Mouse (Mus musculus): Measurements from ENCODE around the gene Phlpp1. TPM values are rescaled to one million over a fixed set of nuclear protein-coding genes. Genes with fewer than 3 reads are reported as not detected.

Gene Phlpp1
- polyA plus RNA-seq, 1 experiment = not detected

GRCm38 (mm10) chr1:106352801-106353511 lies 181.4 kb downstream of the Phlpp1 start:
- WGBS = 84% methylated on average over 2 of the region's 2 CpGs
- Histone ChIP-seq H3K27ac (ENCODE audit: insufficient read depth, low read depth, low read length) (no peak overlapping the region), H3K4me1 (ENCODE audit: control insufficient read depth, insufficient read depth, low read length) (no peaks in the 10 kb centered on the region), H3K4me3 (ENCODE audit: insufficient read depth, low read depth, low read length) (no peak overlapping the region)
- TF ChIP-seq CTCF (IDR thresholded peaks at IDR 0.05; ENCODE audit: insufficient read depth, low read depth, low read length) = no peak
- TF ChIP-seq POLR2A (IDR thresholded peaks at IDR 0.05; ENCODE audit: insufficient read depth, low read depth, low read length) = no peak

DNA sequence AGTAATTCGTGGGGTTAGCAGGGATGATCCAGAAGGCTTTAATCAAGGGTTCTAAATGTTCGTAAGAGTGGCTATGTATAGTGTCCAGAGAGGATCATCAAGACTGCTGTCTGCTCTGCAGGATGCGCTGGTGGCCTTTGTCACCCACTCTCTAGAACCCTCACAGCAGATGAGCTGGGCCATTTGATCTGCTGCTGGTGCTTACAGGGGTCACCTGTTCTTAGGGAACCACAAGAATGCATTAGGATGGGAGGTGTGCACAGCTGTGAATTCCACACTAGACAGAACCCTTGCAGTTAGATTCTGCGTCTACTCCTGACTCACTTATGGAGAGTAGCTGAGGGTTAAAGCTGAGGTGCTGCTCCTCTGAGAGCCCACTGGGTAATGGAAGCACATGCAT lies 182.4 kb downstream of the Phlpp1 start:
- H3K4me1 ChIP-seq (ENCODE audit: control insufficient read depth, insufficient read depth, low read length) = no peaks in the 10 kb centered on the region
- H3K27ac ChIP-seq (ENCODE audit: insufficient read depth, low read depth, low read length) = no peak overlapping the region
- 96% methylated on average over 4 of the region's 4 CpGs for WGBS
- TF ChIP-seq POLR2A (IDR thresholded peaks at IDR 0.05; ENCODE audit: insufficient read depth, low read depth, low read length) = no peak
- no peak for TF ChIP-seq CTCF (IDR thresholded peaks at IDR 0.05; ENCODE audit: insufficient read depth, low read depth, low read length)
- H3K4me3 ChIP-seq (ENCODE audit: insufficient read depth, low read depth, low read length) = no peak overlapping the region

GRCm38 (mm10) chr1:106359474-106359873 lies 187.9 kb downstream of the Phlpp1 start:
- TF ChIP-seq CTCF (IDR thresholded peaks at IDR 0.05; ENCODE audit: insufficient read depth, low read depth, low read length) = no peak
- no peak for TF ChIP-seq POLR2A (IDR thresholded peaks at IDR 0.05; ENCODE audit: insufficient read depth, low read depth, low read length)
- Histone ChIP-seq H3K4me3 (ENCODE audit: insufficient read depth, low read depth, low read length) (no peak overlapping the region), H3K27ac (ENCODE audit: insufficient read depth, low read depth, low read length) (no peak overlapping the region), H3K4me1 (ENCODE audit: control insufficient read depth, insufficient read depth, low read length) (no peaks in the 10 kb centered on the region)

DNA sequence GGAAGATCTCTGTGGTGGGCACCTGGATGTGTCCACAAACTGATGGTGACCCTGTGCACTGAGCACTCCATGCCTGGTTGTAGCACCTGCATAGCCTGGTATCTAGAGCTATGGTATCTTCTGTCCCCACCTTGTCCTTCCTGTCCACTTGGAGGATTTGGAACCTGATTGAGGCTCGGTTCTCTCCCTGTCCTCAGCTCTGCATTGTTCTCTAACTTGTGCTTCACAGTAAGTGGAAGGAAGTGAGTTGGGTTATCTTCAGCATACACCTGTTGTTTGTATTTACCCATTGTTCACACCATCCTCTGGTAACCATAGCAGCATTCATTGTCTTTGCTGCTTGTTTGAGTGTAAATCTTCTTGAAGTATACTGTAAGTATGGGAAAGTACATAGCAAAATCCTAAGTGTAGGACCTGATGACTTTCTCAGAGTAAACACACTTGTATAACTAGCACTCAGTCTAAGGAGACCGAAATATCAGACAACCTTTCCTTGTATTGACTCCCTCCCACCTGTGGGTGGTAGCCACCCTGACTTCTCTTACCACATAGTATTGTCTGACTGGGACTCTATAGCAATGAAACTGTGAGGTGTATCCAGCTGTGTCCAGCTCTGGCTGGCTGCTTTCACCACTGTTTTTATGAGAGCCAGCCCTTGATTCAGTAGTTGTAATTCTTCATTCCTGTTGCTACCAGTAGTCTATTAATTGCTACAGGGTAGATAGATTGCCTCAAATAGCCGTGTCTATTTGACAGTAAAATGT lies 191.5 kb downstream of the Phlpp1 start:
- Histone ChIP-seq H3K27ac (ENCODE audit: insufficient read depth, low read depth, low read length) (no peak overlapping the region), H3K4me1 (ENCODE audit: control insufficient read depth, insufficient read depth, low read length) (no peaks in the 10 kb centered on the region), H3K4me3 (ENCODE audit: insufficient read depth, low read depth, low read length) (no peak overlapping the region)
- TF ChIP-seq CTCF (IDR thresholded peaks at IDR 0.05; ENCODE audit: insufficient read depth, low read depth, low read length) (no peak), POLR2A (IDR thresholded peaks at IDR 0.05; ENCODE audit: insufficient read depth, low read depth, low read length) (no peak)
- WGBS = 90% methylated on average over 3 of the region's 3 CpGs

DNA sequence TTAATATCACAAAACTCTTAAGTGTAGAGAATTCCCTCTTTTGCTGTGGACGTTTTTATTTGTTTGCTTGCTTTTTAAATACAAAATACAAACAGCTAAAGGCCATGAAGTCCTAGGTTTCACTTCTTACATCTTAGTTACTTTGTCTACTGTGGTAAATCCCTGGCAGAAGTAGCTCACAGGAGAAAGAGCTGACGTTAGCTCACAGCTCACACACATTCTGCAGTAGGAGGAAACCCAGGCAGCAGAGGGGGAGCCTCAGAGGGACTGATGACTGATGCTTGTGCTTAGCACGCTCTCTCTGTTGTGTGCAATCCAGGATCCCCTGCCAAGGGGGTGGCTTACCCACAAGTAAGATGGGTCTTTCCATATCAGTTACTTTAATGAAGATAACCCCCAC lies 197.8 kb downstream of the Phlpp1 start:
- TF ChIP-seq POLR2A (IDR thresholded peaks at IDR 0.05; ENCODE audit: insufficient read depth, low read depth, low read length) = no peak
- 77% methylated on average over 3 of the region's 3 CpGs for WGBS
- no peak overlapping the region for H3K4me3 ChIP-seq (ENCODE audit: insufficient read depth, low read depth, low read length)
- no peaks in the 10 kb centered on the region for H3K4me1 ChIP-seq (ENCODE audit: control insufficient read depth, insufficient read depth, low read length)
- no peak overlapping the region for H3K27ac ChIP-seq (ENCODE audit: insufficient read depth, low read depth, low read length)

GRCm38 (mm10) chr1:106372446-106372845 lies 200.9 kb downstream of the Phlpp1 start:
- H3K4me3 ChIP-seq (ENCODE audit: insufficient read depth, low read depth, low read length) = no peak overlapping the region
- H3K27ac ChIP-seq (ENCODE audit: insufficient read depth, low read depth, low read length) = no peak overlapping the region
- 87% methylated on average over 2 of the region's 2 CpGs for WGBS
- TF ChIP-seq CTCF (IDR thresholded peaks at IDR 0.05; ENCODE audit: insufficient read depth, low read depth, low read length) (no peak), POLR2A (IDR thresholded peaks at IDR 0.05; ENCODE audit: insufficient read depth, low read depth, low read length) (no peak)
- H3K4me1 ChIP-seq (ENCODE audit: control insufficient read depth, insufficient read depth, low read length) = no peaks in the 10 kb centered on the region

GRCm38 (mm10) chr1:106373656-106374055 lies 202.1 kb downstream of the Phlpp1 start:
- Histone ChIP-seq H3K27ac (ENCODE audit: insufficient read depth, low read depth, low read length) (no peak overlapping the region), H3K4me1 (ENCODE audit: control insufficient read depth, insufficient read depth, low read length) (no peaks in the 10 kb centered on the region), H3K4me3 (ENCODE audit: insufficient read depth, low read depth, low read length) (no peak overlapping the region)
- 96% methylated on average over 1 of the region's 1 CpGs for WGBS
- TF ChIP-seq POLR2A (IDR thresholded peaks at IDR 0.05; ENCODE audit: insufficient read depth, low read depth, low read length) = no peak
- no peak for TF ChIP-seq CTCF (IDR thresholded peaks at IDR 0.05; ENCODE audit: insufficient read depth, low read depth, low read length)

- Histone ChIP-seq H3K4me3 (ENCODE audit: insufficient read depth, low read depth, low read length) (no peak overlapping the region), H3K27ac (ENCODE audit: insufficient read depth, low read depth, low read length) (no peak overlapping the region), H3K4me1 (ENCODE audit: control insufficient read depth, insufficient read depth, low read length) (no peaks in the 10 kb centered on the region)
- 92% methylated on average over 2 of the region's 2 CpGs for WGBS
- TF ChIP-seq POLR2A (IDR thresholded peaks at IDR 0.05; ENCODE audit: insufficient read depth, low read depth, low read length) = no peak
- TF ChIP-seq CTCF (IDR thresholded peaks at IDR 0.05; ENCODE audit: insufficient read depth, low read depth, low read length) = no peak
These were observed 202.7 kb downstream of the Phlpp1 start for GRCm38 (mm10) chr1:106374274-106374673.

DNA sequence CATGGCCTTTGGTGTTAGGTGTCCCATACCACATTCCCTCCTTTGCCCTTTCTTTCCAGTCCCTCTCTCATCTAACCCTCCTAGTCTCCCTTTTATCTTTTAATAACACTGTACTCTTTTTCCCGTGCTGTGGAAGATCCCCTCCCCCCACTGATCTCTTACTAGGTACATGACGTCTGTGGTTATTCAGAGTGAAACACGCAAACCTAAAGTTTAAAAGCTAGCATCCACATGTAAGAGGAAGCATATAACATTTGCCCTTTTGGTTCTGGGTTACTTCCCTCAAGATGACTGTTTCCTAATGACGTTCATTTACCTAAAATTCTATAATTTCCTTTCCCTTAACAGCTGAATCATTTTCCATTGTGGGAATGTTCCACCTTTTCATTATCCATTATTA lies 203.4 kb downstream of the Phlpp1 start:
- Histone ChIP-seq H3K4me3 (ENCODE audit: insufficient read depth, low read depth, low read length) (no peak overlapping the region), H3K27ac (ENCODE audit: insufficient read depth, low read depth, low read length) (no peak overlapping the region), H3K4me1 (ENCODE audit: control insufficient read depth, insufficient read depth, low read length) (no peaks in the 10 kb centered on the region)
- TF ChIP-seq POLR2A (IDR thresholded peaks at IDR 0.05; ENCODE audit: insufficient read depth, low read depth, low read length) (no peak), CTCF (IDR thresholded peaks at IDR 0.05; ENCODE audit: insufficient read depth, low read depth, low read length) (no peak)
- WGBS = 89% methylated on average over 4 of the region's 4 CpGs
